Mouse (Mus musculus): Measurements from ENCODE around the gene Krt86.
"Not testable (repeated sequence)": the region's sequence is repeated elsewhere in the genome, so short reads cannot be mapped to it uniquely, and the experiment has no call there.

Gene Krt86

DNA sequence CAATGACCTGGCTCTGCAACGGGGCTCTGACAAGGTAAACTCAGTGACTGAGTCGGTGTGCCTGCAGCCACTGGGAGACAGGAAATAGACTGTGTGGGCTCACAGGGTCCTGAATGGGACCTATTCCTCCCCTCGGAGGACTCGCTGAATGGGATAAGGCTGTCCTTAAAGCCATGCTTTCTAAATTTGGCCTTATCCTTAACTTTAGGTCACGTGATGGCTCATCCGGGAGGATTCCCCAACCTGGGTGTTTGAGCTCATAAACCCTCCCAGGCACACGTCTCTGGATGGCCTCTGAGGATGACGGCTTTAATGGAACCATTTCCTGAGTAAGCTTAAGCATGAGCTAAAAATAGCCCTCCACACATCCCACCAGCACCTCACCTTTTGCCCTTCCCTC lies 19.4 kb downstream of the Krt86 start:
- DNase-seq (ENCODE audit: low read depth, low spot score): no peak

DNA sequence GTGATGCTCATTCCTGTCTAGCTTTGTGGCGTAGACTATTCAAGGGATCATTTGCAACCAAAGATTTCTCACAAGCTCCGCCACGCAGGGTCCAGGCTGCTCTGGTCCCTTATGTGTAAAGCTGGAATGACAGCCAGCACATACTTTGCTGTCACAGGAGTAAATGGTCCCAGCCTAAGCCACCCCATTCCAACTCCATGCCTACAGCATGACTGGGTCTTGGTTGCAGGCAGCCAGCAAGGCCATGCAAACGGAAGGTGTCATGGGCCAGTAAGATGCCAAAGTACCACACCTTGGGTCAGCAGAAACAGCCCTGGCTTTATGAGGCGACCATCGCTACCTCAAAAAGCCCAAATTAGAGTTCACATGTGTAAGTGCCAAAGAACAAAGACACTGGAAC lies 20.4 kb downstream of the Krt86 start:
- DNase-seq (ENCODE audit: low read depth, low spot score): no peak

- no peak for DNase-seq (ENCODE audit: low read depth, low spot score)
Observed at GRCm38 (mm10) chr15:101494203-101494602, 20.9 kb downstream of the Krt86 start.

DNA sequence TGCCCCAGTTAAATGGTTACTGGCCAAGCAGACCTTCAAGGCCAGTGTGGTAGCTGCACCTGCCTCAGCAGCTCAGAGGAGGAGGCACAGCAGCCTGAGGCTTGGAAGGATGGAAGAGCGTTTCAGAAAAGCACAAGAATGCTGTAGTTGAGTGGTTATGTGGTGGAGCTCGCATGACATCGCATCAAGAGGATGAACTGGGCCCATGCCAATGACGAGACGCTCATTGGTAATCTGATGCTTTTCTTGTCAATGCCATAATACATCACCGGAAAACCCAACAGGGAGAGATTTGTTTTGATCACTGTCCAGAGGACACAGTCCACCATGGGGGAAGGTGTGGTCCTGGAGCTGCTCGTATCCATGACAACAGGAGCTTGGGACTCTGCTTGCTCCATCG lies 22.0 kb downstream of the Krt86 start:
- DNase-seq (ENCODE audit: low read depth, low spot score): no peak

DNA sequence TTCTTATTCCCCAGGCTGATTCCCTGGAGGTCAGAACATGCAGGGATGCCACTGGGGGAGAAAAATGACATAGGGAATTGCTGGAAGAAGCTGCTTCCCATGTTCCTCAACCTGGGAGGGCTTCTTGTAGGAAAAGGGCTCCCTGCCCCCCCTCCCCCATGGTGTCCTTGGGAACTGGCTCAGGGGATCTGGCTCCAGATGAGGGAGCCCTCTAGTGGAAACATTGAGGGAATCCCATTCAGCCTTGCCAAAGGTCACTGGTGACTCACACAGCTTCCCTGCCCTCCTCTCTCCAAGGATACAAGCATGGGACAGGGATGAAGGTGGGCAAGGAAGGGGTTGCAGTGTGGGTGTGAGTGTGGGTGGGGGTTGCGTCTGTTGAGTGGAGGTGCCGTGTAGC lies 23.9 kb downstream of the Krt86 start:
- no peak for DNase-seq (ENCODE audit: low read depth, low spot score)

DNA sequence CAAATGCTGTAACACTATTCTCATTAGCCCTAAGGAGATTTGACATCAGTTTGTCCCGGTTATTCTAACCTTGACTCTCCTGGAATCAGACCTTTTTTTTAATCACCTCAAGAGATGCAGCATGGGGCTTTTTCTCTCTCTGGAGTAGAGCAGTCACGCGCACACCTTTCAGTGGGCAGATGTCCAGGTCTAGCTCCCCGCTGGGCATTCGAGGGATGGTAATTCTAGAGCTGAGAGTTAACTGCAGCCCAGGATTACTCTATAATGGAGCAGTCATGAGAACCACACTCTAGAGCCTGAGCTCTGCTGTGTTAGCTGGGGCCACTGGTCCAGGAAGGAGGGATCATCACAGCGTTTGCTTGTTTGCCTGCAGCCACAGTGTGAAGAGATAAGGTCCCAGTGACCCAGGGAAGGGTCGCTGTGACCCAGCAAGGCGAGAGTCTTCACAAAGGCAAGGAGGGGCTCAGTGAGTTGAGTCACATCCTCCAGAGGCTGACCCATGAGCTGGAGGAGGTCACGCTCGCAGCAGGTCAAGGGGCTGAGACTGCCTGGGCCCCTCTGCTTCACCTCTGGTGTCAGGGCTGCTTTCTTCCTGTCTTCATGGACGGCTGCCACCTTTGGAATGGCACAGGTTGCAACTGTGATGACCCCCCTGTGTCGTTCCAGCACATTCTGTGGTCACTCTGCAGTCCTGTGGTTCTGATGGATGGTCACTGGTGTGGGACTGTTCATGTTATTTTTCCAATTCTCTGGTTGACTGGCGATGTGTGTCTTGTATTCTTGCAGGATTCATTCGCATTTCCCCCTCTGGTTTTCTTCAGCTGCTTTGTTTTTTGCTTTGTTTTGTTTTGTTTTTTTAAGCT lies 33.8 kb downstream of the Krt86 start:
- no peak for DNase-seq (ENCODE audit: low read depth, low spot score)

- no peak for DNase-seq (ENCODE audit: low read depth, low spot score)
Observed at GRCm38 (mm10) chr15:101508247-101508646, 35.0 kb downstream of the Krt86 start.

- DNase-seq (ENCODE audit: low read depth, low spot score): not testable (repeated sequence)
Observed at GRCm38 (mm10) chr15:101517161-101517560, 43.9 kb downstream of the Krt86 start, which contains the start of gene Gm49425. Gene Gm49425 (minus strand): TSS chr15:101517261.

DNA sequence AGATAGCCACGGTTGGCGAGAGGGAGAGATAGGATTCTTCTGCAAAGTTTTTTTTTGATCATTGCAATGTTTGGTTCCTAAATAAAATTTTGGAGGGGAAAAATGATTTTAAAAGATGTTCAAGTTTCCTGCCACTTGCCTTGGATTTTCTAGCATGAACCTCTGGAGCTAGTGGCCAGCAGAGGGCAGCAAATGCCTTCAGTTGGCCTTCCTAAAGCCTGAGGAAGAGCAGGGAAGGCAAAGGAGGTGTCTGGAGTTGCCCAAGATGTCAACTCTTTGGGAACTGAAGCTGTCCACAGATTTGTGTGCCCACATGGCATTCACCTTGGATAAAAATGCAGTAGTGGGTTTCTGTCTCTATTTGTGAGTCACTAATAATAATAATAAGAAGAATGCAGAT lies 46.5 kb downstream of the Krt86 start:
- peak; percentile 37 for DNase-seq (ENCODE audit: low read depth, low spot score)

GRCm38 (mm10) chr15:101522556-101523232 lies 49.4 kb downstream of the Krt86 start:
- DNase-seq (ENCODE audit: low read depth, low spot score): no peak

Data from CD4-positive helper T cell, adult 2 months (primary cell).